Mouse (Mus musculus) spleen, adult 18-20 months (tissue): ENCODE data around the gene Iqschfp.

ENCODE experiments used
- DNase-seq, 2 experiments: peaks; one replicate each; pipeline ENCODE4 v3.0.0; 2022; ENCODE audit warnings: mixed read lengths in 2 of 2

Iqschfp gene

GRCm38 (mm10) chr3:68582103-68582740 is 690.2 kb downstream of the Iqschfp start:
- DNase-seq = no peak

GRCm38 (mm10) chr3:68583031-68583693 is 691.1 kb downstream of the Iqschfp start:
- DNase-seq = no peak

GRCm38 (mm10) chr3:68583771-68584511 is 691.9 kb downstream of the Iqschfp start:
- DNase-seq = no peak

- no peak for DNase-seq
Observed at GRCm38 (mm10) chr3:68585213-68585612, 693.2 kb downstream of the Iqschfp start.

GRCm38 (mm10) chr3:68586646-68587064 is 694.6 kb downstream of the Iqschfp start:
- DNase-seq = no peak

GRCm38 (mm10) chr3:68587567-68588245 is 695.7 kb downstream of the Iqschfp start:
- no peak for DNase-seq

GRCm38 (mm10) chr3:68589220-68589840 is 697.3 kb downstream of the Iqschfp start:
- DNase-seq = no peak

- no peak for DNase-seq
Observed at GRCm38 (mm10) chr3:68590436-68590835, 698.4 kb downstream of the Iqschfp start.

GRCm38 (mm10) chr3:68592575-68592974 is 700.5 kb downstream of the Iqschfp start:
- no peak for DNase-seq

- no peak for DNase-seq
Observed at GRCm38 (mm10) chr3:68593073-68593867, 701.2 kb downstream of the Iqschfp start.

- DNase-seq = no peak
Observed at GRCm38 (mm10) chr3:68595316-68595925, 703.4 kb downstream of the Iqschfp start.

GRCm38 (mm10) chr3:68596938-68597337 is 704.9 kb downstream of the Iqschfp start:
- DNase-seq = no peak

- DNase-seq = no peak
Observed at GRCm38 (mm10) chr3:68602891-68603290, 710.9 kb downstream of the Iqschfp start.

- no peak for DNase-seq
Observed at GRCm38 (mm10) chr3:68604467-68604866, 712.4 kb downstream of the Iqschfp start.

GRCm38 (mm10) chr3:68604962-68605361 is 712.9 kb downstream of the Iqschfp start:
- DNase-seq = no peak

- DNase-seq = no peak
Observed at GRCm38 (mm10) chr3:68605942-68606603, 714.0 kb downstream of the Iqschfp start.

- no peak for DNase-seq
Observed at GRCm38 (mm10) chr3:68606730-68607129, 714.7 kb downstream of the Iqschfp start.

- DNase-seq = no peak
Observed at GRCm38 (mm10) chr3:68607336-68607735, 715.3 kb downstream of the Iqschfp start.

- DNase-seq = no peak
Observed at GRCm38 (mm10) chr3:68608848-68609497, 716.9 kb downstream of the Iqschfp start.

GRCm38 (mm10) chr3:68610011-68610410 is 718.0 kb downstream of the Iqschfp start:
- no peak for DNase-seq
